In the genomic region with DNA sequence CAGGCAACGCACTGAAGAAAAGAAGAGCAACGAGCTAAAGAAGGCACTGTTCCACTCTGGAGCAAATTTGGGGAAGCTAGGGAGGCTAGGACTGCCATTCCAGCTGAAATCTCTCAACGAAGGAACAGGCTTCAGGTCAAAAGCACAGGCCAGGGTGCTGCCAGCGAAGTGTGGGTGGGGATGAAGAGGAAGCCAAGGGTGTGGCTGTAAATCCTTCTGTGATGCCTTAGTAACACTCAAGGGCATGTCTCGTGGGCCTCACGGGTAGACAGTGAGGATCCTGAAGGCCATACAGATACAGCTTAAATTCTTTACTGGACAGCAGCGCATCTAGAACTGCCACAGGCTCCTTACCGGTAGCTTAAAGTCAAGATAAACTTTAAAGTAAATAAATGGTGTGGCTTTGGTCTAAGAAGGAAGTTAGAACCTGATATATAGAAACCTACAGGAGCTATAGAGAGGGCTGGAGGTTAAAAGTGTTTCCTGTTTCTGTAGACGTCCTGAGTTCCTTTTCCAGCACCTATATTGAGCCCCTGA, we compare ENCODE assay signal across 1 mouse cellular context.
TF ChIP-seq lines count a peak whose summit lies in the region.

No protein-coding gene starts in this region.

TF ChIP-seq in MEL, 35 proteins besides CTCF, POLR2A, EP300 and RAD21 (continued from another document):
- TF ChIP-seq ETS1 (IDR thresholded peaks at IDR 0.05; ENCODE audit: low read depth, low read length) (no peak), USF2 (IDR thresholded peaks at IDR 0.05; ENCODE audit: borderline replicate concordance in 1 of 2, insufficient read depth in 1 of 2, low read depth in 1 of 2, low read length in 2 of 2) (no peak)
